Mouse (Mus musculus) left cerebral cortex, adult 18-20 months (tissue): ENCODE measurements at regions not wholly inside any gene's neighbourhood (a gene's known extent, or its start where the extent isn't known, plus 50 kb on each side); places are given as distances from the start of the nearest gene placed in this dataset.
A peak's percentile ranks its signal among the peaks of the same experiment; 100 is the strongest.

Experiments
- DNase-seq, 2 experiments: peaks; one replicate each; pipeline ENCODE4 v3.0.0; 2021 to 2022; ENCODE audit warnings: low spot score in 2 of 2, mixed read lengths in 1 of 2

- DNase-seq: no peak
These were observed 458.1 kb upstream of the Slitrk6 start for GRCm38 (mm10) chr14:111212929-111213657.

- no peak for DNase-seq
These were observed 448.0 kb upstream of the Slitrk5 start for GRCm38 (mm10) chr14:111226926-111227325.

- DNase-seq: no peak
These were observed 435.8 kb upstream of the Slitrk5 start for GRCm38 (mm10) chr14:111239121-111239520.

- peak; percentile 79 for DNase-seq
These were observed 425.4 kb upstream of the Slitrk5 start for GRCm38 (mm10) chr14:111249347-111249946.

- DNase-seq: no peak
These were observed 421.7 kb upstream of the Slitrk5 start for GRCm38 (mm10) chr14:111253190-111253589.

- DNase-seq: no peak
These were observed 413.2 kb upstream of the Slitrk5 start for GRCm38 (mm10) chr14:111261696-111262095.

GRCm38 (mm10) chr14:111270239-111270638, 404.7 kb upstream of the Slitrk5 start:
- DNase-seq: no peak

- no peak for DNase-seq
These were observed 393.5 kb upstream of the Slitrk5 start for GRCm38 (mm10) chr14:111281354-111281753.

GRCm38 (mm10) chr14:111283681-111284461, 391.0 kb upstream of the Slitrk5 start:
- no peak for DNase-seq

GRCm38 (mm10) chr14:111285981-111286380, 388.9 kb upstream of the Slitrk5 start:
- DNase-seq: no peak

- DNase-seq: no peak
These were observed 379.4 kb upstream of the Slitrk5 start for GRCm38 (mm10) chr14:111295521-111295920.

GRCm38 (mm10) chr14:111297796-111298195, 377.1 kb upstream of the Slitrk5 start:
- DNase-seq: no peak

- DNase-seq: peak; percentile 5
These were observed 344.3 kb upstream of the Slitrk5 start for GRCm38 (mm10) chr14:111330570-111330969.

GRCm38 (mm10) chr14:111353518-111353917, 321.4 kb upstream of the Slitrk5 start:
- no peak for DNase-seq

GRCm38 (mm10) chr14:111396803-111397202, 278.1 kb upstream of the Slitrk5 start:
- DNase-seq: no peak

- no peak for DNase-seq
These were observed 274.1 kb upstream of the Slitrk5 start for GRCm38 (mm10) chr14:111400809-111401208.

GRCm38 (mm10) chr14:111402538-111402937, 272.4 kb upstream of the Slitrk5 start:
- no peak for DNase-seq

- DNase-seq: no peak
These were observed 271.3 kb upstream of the Slitrk5 start for GRCm38 (mm10) chr14:111403555-111403954.

- no peak for DNase-seq
These were observed 261.4 kb upstream of the Slitrk5 start for GRCm38 (mm10) chr14:111413543-111413942.

- no peak for DNase-seq
These were observed 256.4 kb upstream of the Slitrk5 start for GRCm38 (mm10) chr14:111418531-111418930.

GRCm38 (mm10) chr14:111429101-111429857, 245.6 kb upstream of the Slitrk5 start:
- no peak for DNase-seq
